Mouse (Mus musculus) frontal cortex, adult (tissue): Measurements from ENCODE around the gene Kctd15.

Source experiments
- ATAC-seq: cut with Nextera tagmentation; 2 replicates; pipeline ENCODE4 v1.9.2; 2017; ENCODE audit warnings: mild to moderate bottlenecking, moderate library complexity, mixed read lengths; ENCODE audit not compliant: low TSS enrichment

Kctd15 gene

GRCm38 (mm10) chr7:34620411-34620810, 36.1 kb downstream of the Kctd15 start:
- ATAC-seq: no peak

GRCm38 (mm10) chr7:34618141-34618890, 38.2 kb downstream of the Kctd15 start:
- ATAC-seq: no peak

GRCm38 (mm10) chr7:34616275-34616674, 40.3 kb downstream of the Kctd15 start:
- ATAC-seq: no peak

- ATAC-seq: no peak
Observed at GRCm38 (mm10) chr7:34610445-34610844, 46.1 kb downstream of the Kctd15 start.

GRCm38 (mm10) chr7:34607334-34607970, 49.1 kb downstream of the Kctd15 start:
- no peak for ATAC-seq

GRCm38 (mm10) chr7:34606729-34607128, 49.8 kb downstream of the Kctd15 start:
- ATAC-seq: no peak

- ATAC-seq: no peak
Observed at GRCm38 (mm10) chr7:34606051-34606450, 50.5 kb downstream of the Kctd15 start.

GRCm38 (mm10) chr7:34598576-34598975, 58.0 kb downstream of the Kctd15 start:
- ATAC-seq: no peak

GRCm38 (mm10) chr7:34597986-34598385, 58.5 kb downstream of the Kctd15 start:
- no peak for ATAC-seq

- ATAC-seq: no peak
Observed at GRCm38 (mm10) chr7:34596531-34597235, 59.8 kb downstream of the Kctd15 start.

- ATAC-seq: no peak
Observed at GRCm38 (mm10) chr7:34595307-34595565, 61.3 kb downstream of the Kctd15 start.

GRCm38 (mm10) chr7:34594501-34595306, 61.8 kb downstream of the Kctd15 start:
- ATAC-seq: no peak

- no peak for ATAC-seq
Observed at GRCm38 (mm10) chr7:34590711-34591110, 65.8 kb downstream of the Kctd15 start.
